Mouse (Mus musculus): ENCODE data around the gene Tanc1.

Tanc1 gene

GRCm38 (mm10) chr2:59785597-59785996 is 173.8 kb downstream of the Tanc1 start:
- peaks cover 41% of the 10 kb centered on the region for H3K4me1 ChIP-seq (replicated peaks; ENCODE audit: low read depth, low read length)
- no peak for TF ChIP-seq CTCF (conservative IDR thresholded peaks at IDR 0.05; ENCODE audit: low read length)
- TF ChIP-seq NANOG (IDR thresholded peaks at IDR 0.05; ENCODE audit: borderline replicate concordance, low read length) = no peak
- no peak for TF ChIP-seq POU5F1 (IDR thresholded peaks at IDR 0.05; ENCODE audit: borderline replicate concordance, low read length)

GRCm38 (mm10) chr2:59788704-59789500 is 177.1 kb downstream of the Tanc1 start:
- Histone ChIP-seq H3K27me3 (ENCODE audit: insufficient read depth, low read length) (no peaks in the 10 kb centered on the region), H3K4me3 (replicated peaks; ENCODE audit: low read length) (no peak overlapping the region), H3K36me3 (ENCODE audit: insufficient read depth, low read length) (peaks cover 90% of the 10 kb centered on the region), H3K9me3 (ENCODE audit: low read length) (no peaks in the 10 kb centered on the region), H3K4me1 (replicated peaks; ENCODE audit: low read depth, low read length) (peaks cover 21% of the 10 kb centered on the region)
- TF ChIP-seq CTCF (conservative IDR thresholded peaks at IDR 0.05; ENCODE audit: low read length) (no peak), POU5F1 (IDR thresholded peaks at IDR 0.05; ENCODE audit: borderline replicate concordance, low read length) (no peak), NANOG (IDR thresholded peaks at IDR 0.05; ENCODE audit: borderline replicate concordance, low read length) (no peak)

More at GRCm38 (mm10) chr2:59785597-59785996, 173.8 kb downstream of the Tanc1 start:
- H3K4me3 ChIP-seq (replicated peaks; ENCODE audit: low read length) = no peak overlapping the region
- no peaks in the 10 kb centered on the region for H3K9me3 ChIP-seq (ENCODE audit: low read length)
- no peaks in the 10 kb centered on the region for H3K27me3 ChIP-seq (ENCODE audit: insufficient read depth, low read length)
- peaks cover 92% of the 10 kb centered on the region for H3K36me3 ChIP-seq (ENCODE audit: insufficient read depth, low read length)

- TF ChIP-seq CTCF (conservative IDR thresholded peaks at IDR 0.05; ENCODE audit: low read length) (no peak), NANOG (IDR thresholded peaks at IDR 0.05; ENCODE audit: borderline replicate concordance, low read length) (no peak), POU5F1 (IDR thresholded peaks at IDR 0.05; ENCODE audit: borderline replicate concordance, low read length) (no peak)
- Histone ChIP-seq H3K27me3 (ENCODE audit: insufficient read depth, low read length) (no peaks in the 10 kb centered on the region), H3K4me3 (replicated peaks; ENCODE audit: low read length) (no peak overlapping the region), H3K9me3 (ENCODE audit: low read length) (no peaks in the 10 kb centered on the region), H3K36me3 (ENCODE audit: insufficient read depth, low read length) (peaks cover 91% of the 10 kb centered on the region), H3K4me1 (replicated peaks; ENCODE audit: low read depth, low read length) (peaks cover 11% of the 10 kb centered on the region)
Measured at GRCm38 (mm10) chr2:59791596-59791995, 179.8 kb downstream of the Tanc1 start.

GRCm38 (mm10) chr2:59793337-59793736 is 181.5 kb downstream of the Tanc1 start:
- H3K4me1 ChIP-seq (replicated peaks; ENCODE audit: low read depth, low read length) = peaks cover 7% of the 10 kb centered on the region; the same call in 1 of the 2 replicates
- H3K9me3 ChIP-seq (ENCODE audit: low read length) = no peaks in the 10 kb centered on the region
- no peak overlapping the region for H3K4me3 ChIP-seq (replicated peaks; ENCODE audit: low read length)
- H3K36me3 ChIP-seq (ENCODE audit: insufficient read depth, low read length) = peaks cover 87% of the 10 kb centered on the region
- no peaks in the 10 kb centered on the region for H3K27me3 ChIP-seq (ENCODE audit: insufficient read depth, low read length)
- TF ChIP-seq CTCF (conservative IDR thresholded peaks at IDR 0.05; ENCODE audit: low read length) (no peak), POU5F1 (IDR thresholded peaks at IDR 0.05; ENCODE audit: borderline replicate concordance, low read length) (no peak), NANOG (IDR thresholded peaks at IDR 0.05; ENCODE audit: borderline replicate concordance, low read length) (no peak)

GRCm38 (mm10) chr2:59794838-59795237 is 183.0 kb downstream of the Tanc1 start:
- Histone ChIP-seq H3K4me3 (replicated peaks; ENCODE audit: low read length) (no peak overlapping the region), H3K27me3 (ENCODE audit: insufficient read depth, low read length) (no peaks in the 10 kb centered on the region), H3K9me3 (ENCODE audit: low read length) (no peaks in the 10 kb centered on the region), H3K4me1 (replicated peaks; ENCODE audit: low read depth, low read length) (peaks cover 12% of the 10 kb centered on the region), H3K36me3 (ENCODE audit: insufficient read depth, low read length) (peaks cover 92% of the 10 kb centered on the region)
- TF ChIP-seq CTCF (conservative IDR thresholded peaks at IDR 0.05; ENCODE audit: low read length) = no peak
- no peak for TF ChIP-seq POU5F1 (IDR thresholded peaks at IDR 0.05; ENCODE audit: borderline replicate concordance, low read length)
- TF ChIP-seq NANOG (IDR thresholded peaks at IDR 0.05; ENCODE audit: borderline replicate concordance, low read length) = no peak

GRCm38 (mm10) chr2:59798934-59799532 is 187.2 kb downstream of the Tanc1 start:
- Histone ChIP-seq H3K4me3 (replicated peaks; ENCODE audit: low read length) (no peak overlapping the region), H3K4me1 (replicated peaks; ENCODE audit: low read depth, low read length) (peaks cover 13% of the 10 kb centered on the region), H3K27me3 (ENCODE audit: insufficient read depth, low read length) (no peaks in the 10 kb centered on the region), H3K36me3 (ENCODE audit: insufficient read depth, low read length) (peaks cover 96% of the 10 kb centered on the region), H3K9me3 (ENCODE audit: low read length) (no peaks in the 10 kb centered on the region)
- no peak for TF ChIP-seq NANOG (IDR thresholded peaks at IDR 0.05; ENCODE audit: borderline replicate concordance, low read length)
- no peak for TF ChIP-seq POU5F1 (IDR thresholded peaks at IDR 0.05; ENCODE audit: borderline replicate concordance, low read length)
- no peak for TF ChIP-seq CTCF (conservative IDR thresholded peaks at IDR 0.05; ENCODE audit: low read length)

- Histone ChIP-seq H3K36me3 (ENCODE audit: insufficient read depth, low read length) (peaks cover 95% of the 10 kb centered on the region), H3K9me3 (ENCODE audit: low read length) (no peaks in the 10 kb centered on the region), H3K4me1 (replicated peaks; ENCODE audit: low read depth, low read length) (peaks cover 13% of the 10 kb centered on the region), H3K27me3 (ENCODE audit: insufficient read depth, low read length) (no peaks in the 10 kb centered on the region), H3K4me3 (replicated peaks; ENCODE audit: low read length) (no peak overlapping the region)
- no peak for TF ChIP-seq POU5F1 (IDR thresholded peaks at IDR 0.05; ENCODE audit: borderline replicate concordance, low read length)
- TF ChIP-seq CTCF (conservative IDR thresholded peaks at IDR 0.05; ENCODE audit: low read length) = no peak
- no peak for TF ChIP-seq NANOG (IDR thresholded peaks at IDR 0.05; ENCODE audit: borderline replicate concordance, low read length)
Measured at GRCm38 (mm10) chr2:59799572-59799971, 187.7 kb downstream of the Tanc1 start.

- TF ChIP-seq POU5F1 (IDR thresholded peaks at IDR 0.05; ENCODE audit: borderline replicate concordance, low read length) (no peak), CTCF (conservative IDR thresholded peaks at IDR 0.05; ENCODE audit: low read length) (no peak), NANOG (IDR thresholded peaks at IDR 0.05; ENCODE audit: borderline replicate concordance, low read length) (no peak)
- peaks cover 94% of the 10 kb centered on the region for H3K36me3 ChIP-seq (ENCODE audit: insufficient read depth, low read length)
- no peaks in the 10 kb centered on the region for H3K9me3 ChIP-seq (ENCODE audit: low read length)
- no peaks in the 10 kb centered on the region for H3K27me3 ChIP-seq (ENCODE audit: insufficient read depth, low read length)
- H3K4me1 ChIP-seq (replicated peaks; ENCODE audit: low read depth, low read length) = peaks cover 17% of the 10 kb centered on the region
- no peak overlapping the region for H3K4me3 ChIP-seq (replicated peaks; ENCODE audit: low read length)
Measured at GRCm38 (mm10) chr2:59800481-59801266, 188.8 kb downstream of the Tanc1 start.

Data from E14TG2a.4 (cell line).